Mouse (Mus musculus): Measurements from ENCODE around the gene Acot3. TPM values are rescaled to one million over a fixed set of nuclear protein-coding genes. Genes with fewer than 3 reads are reported as not detected.
A peak's percentile ranks its signal among the peaks of the same experiment; 100 is the strongest.
"Not testable (repeated sequence)": the region's sequence is repeated elsewhere in the genome, so short reads cannot be mapped to it uniquely, and the experiment has no call there.

The Acot3 gene
- polyA plus RNA-seq (2016; fragmentation: Nextera tagmentation; extraction: Ambion mirVana) = 2.9 and 3.6 TPM in 2 replicates

GRCm38 (mm10) chr12:84051937-84052474, at the start of gene Acot3:
TSS of gene Acot3 (plus strand) at chr12:84052144.
- peak within 1 kb of the TSS; percentile 63; the same call in 1 of the 2 replicates for H3K4me2 ChIP-seq
- H3K9ac ChIP-seq = no peak within 1 kb of the TSS
- peaks cover 41% of the 10 kb centered on the region for H3K27me3 ChIP-seq (replicated peaks)
- peak within 1 kb of the TSS; percentile 40 for H3K27ac ChIP-seq
- no peaks in the 10 kb centered on the region for H3K36me3 ChIP-seq
- 0 out of 2 replicates have a peak, but pooled peaks cover 6% of the 10 kb centered on the region for H3K9me3 ChIP-seq (replicated peaks)
- peak within 1 kb of the TSS; percentile 45; the same call in 1 of the 2 replicates for H3K4me3 ChIP-seq
- ATAC-seq = no peak
- 32% methylated on average over 5 of the region's 5 CpGs for WGBS (ENCODE audit: insufficient replicate concordance)
- no peaks in the 10 kb centered on the region for H3K4me1 ChIP-seq

- no peak overlapping the region for H3K4me3 ChIP-seq
- no peak overlapping the region for H3K4me2 ChIP-seq
- ATAC-seq = no peak
- H3K9ac ChIP-seq = no peak overlapping the region
- no peaks in the 10 kb centered on the region for H3K4me1 ChIP-seq
- no peaks in the 10 kb centered on the region for H3K36me3 ChIP-seq
- 54% methylated on average over 1 of the region's 1 CpGs for WGBS (ENCODE audit: insufficient replicate concordance)
- no peak overlapping the region for H3K27ac ChIP-seq
- 0 out of 2 replicates have a peak, but pooled peaks cover 5% of the 10 kb centered on the region for H3K9me3 ChIP-seq (replicated peaks)
- peaks cover 8% of the 10 kb centered on the region for H3K27me3 ChIP-seq (replicated peaks)
These were observed 48.1 kb upstream of the Acot3 start for GRCm38 (mm10) chr12:84003866-84004265.

- H3K9me3 ChIP-seq (replicated peaks) = no peaks in the 10 kb centered on the region
- no peak for ATAC-seq
- no peak overlapping the region for H3K9ac ChIP-seq
- WGBS (ENCODE audit: insufficient replicate concordance) = 72% methylated on average over 11 of the region's 12 CpGs
- no peak overlapping the region for H3K27ac ChIP-seq
- no peak overlapping the region for H3K4me2 ChIP-seq
- no peaks in the 10 kb centered on the region for H3K36me3 ChIP-seq
- H3K27me3 ChIP-seq (replicated peaks) = peaks cover 47% of the 10 kb centered on the region
- H3K4me1 ChIP-seq = no peaks in the 10 kb centered on the region; the same call in 1 of the 2 replicates
- H3K4me3 ChIP-seq = no peak overlapping the region
These were observed 43.7 kb upstream of the Acot3 start for GRCm38 (mm10) chr12:84008251-84008650.

- Histone ChIP-seq H3K9ac (no peak overlapping the region), H3K4me3 (no peak overlapping the region; the same call in 1 of the 2 replicates), H3K9me3 (replicated peaks) (no peaks in the 10 kb centered on the region), H3K36me3 (no peaks in the 10 kb centered on the region), H3K4me2 (0 out of 2 replicates have a peak overlapping the region, but pooled peaks have one; percentile 56), H3K27me3 (replicated peaks) (peaks cover 47% of the 10 kb centered on the region), H3K4me1 (no peaks in the 10 kb centered on the region; the same call in 1 of the 2 replicates), H3K27ac (no peak overlapping the region)
- 55% methylated on average over 8 of the region's 8 CpGs for WGBS (ENCODE audit: insufficient replicate concordance)
- no peak for ATAC-seq
These were observed 43.2 kb upstream of the Acot3 start for GRCm38 (mm10) chr12:84008729-84009128.

- H3K27me3 ChIP-seq (replicated peaks) = peaks cover 47% of the 10 kb centered on the region
- 0 out of 2 replicates have a peak within 1 kb of the TSS, but pooled peaks have one; percentile 20 for H3K27ac ChIP-seq
- ATAC-seq = peak; percentile 51; the same call in 1 of the 2 replicates
- peak within 1 kb of the TSS; percentile 46 for H3K4me3 ChIP-seq
- not testable (repeated sequence) for H3K9ac ChIP-seq; H3K4me1 ChIP-seq; H3K9me3 ChIP-seq (replicated peaks); H3K36me3 ChIP-seq
- 2% methylated on average over 69 of the region's 70 CpGs for WGBS (ENCODE audit: insufficient replicate concordance)
- H3K4me2 ChIP-seq = peak within 1 kb of the TSS; percentile 56
These were observed 42.6 kb upstream of the Acot3 start, which contains the start of gene Acot1 for GRCm38 (mm10) chr12:84009171-84009965. TSS of gene Acot1 (plus strand) at chr12:84009490.

GRCm38 (mm10) chr12:84010201-84010600, 41.7 kb upstream of the Acot3 start:
- peak overlapping the region; percentile 56 for H3K4me2 ChIP-seq
- no peak overlapping the region for H3K27ac ChIP-seq
- no peak for ATAC-seq
- H3K4me1 ChIP-seq = no peaks in the 10 kb centered on the region; the same call in 1 of the 2 replicates
- no peaks in the 10 kb centered on the region for H3K9me3 ChIP-seq (replicated peaks)
- no peak overlapping the region for H3K9ac ChIP-seq
- H3K4me3 ChIP-seq = peak overlapping the region; percentile 46
- no peaks in the 10 kb centered on the region for H3K36me3 ChIP-seq
- WGBS (ENCODE audit: insufficient replicate concordance) = 69% methylated on average over 3 of the region's 3 CpGs
- peaks cover 47% of the 10 kb centered on the region for H3K27me3 ChIP-seq (replicated peaks)

- H3K4me3 ChIP-seq = 0 out of 2 replicates have a peak overlapping the region, but pooled peaks have one; percentile 3
- no peaks in the 10 kb centered on the region for H3K9me3 ChIP-seq (replicated peaks)
- H3K27ac ChIP-seq = no peak overlapping the region
- H3K4me1 ChIP-seq = no peaks in the 10 kb centered on the region; the same call in 1 of the 2 replicates
- no peak for ATAC-seq
- peak overlapping the region; percentile 24 for H3K4me2 ChIP-seq
- no peaks in the 10 kb centered on the region for H3K36me3 ChIP-seq
- WGBS (ENCODE audit: insufficient replicate concordance) = 58% methylated on average over 12 of the region's 12 CpGs
- peaks cover 47% of the 10 kb centered on the region for H3K27me3 ChIP-seq (replicated peaks)
- H3K9ac ChIP-seq = no peak overlapping the region
These were observed 40.5 kb upstream of the Acot3 start for GRCm38 (mm10) chr12:84011251-84012040.

GRCm38 (mm10) chr12:84013130-84013529, 38.8 kb upstream of the Acot3 start:
- ATAC-seq = no peak
- Histone ChIP-seq H3K4me1 (no peaks in the 10 kb centered on the region; the same call in 1 of the 2 replicates), H3K27me3 (replicated peaks) (peaks cover 46% of the 10 kb centered on the region), H3K4me3 (no peak overlapping the region), H3K9ac (no peak overlapping the region), H3K36me3 (no peaks in the 10 kb centered on the region), H3K27ac (no peak overlapping the region), H3K4me2 (no peak overlapping the region), H3K9me3 (replicated peaks) (no peaks in the 10 kb centered on the region)
- WGBS (ENCODE audit: insufficient replicate concordance) = 61% methylated on average over 6 of the region's 6 CpGs

GRCm38 (mm10) chr12:84013701-84014100, 38.2 kb upstream of the Acot3 start:
- Histone ChIP-seq H3K27ac (no peak overlapping the region), H3K4me2 (no peak overlapping the region), H3K36me3 (no peaks in the 10 kb centered on the region), H3K9ac (no peak overlapping the region), H3K4me1 (no peaks in the 10 kb centered on the region; the same call in 1 of the 2 replicates), H3K27me3 (replicated peaks) (peaks cover 40% of the 10 kb centered on the region), H3K9me3 (replicated peaks) (no peaks in the 10 kb centered on the region), H3K4me3 (no peak overlapping the region)
- ATAC-seq = no peak
- 78% methylated on average over 7 of the region's 7 CpGs for WGBS (ENCODE audit: insufficient replicate concordance)

- 52% methylated on average over 7 of the region's 7 CpGs for WGBS (ENCODE audit: insufficient replicate concordance)
- not testable (repeated sequence) for H3K9me3 ChIP-seq (replicated peaks); H3K9ac ChIP-seq; H3K4me3 ChIP-seq; H3K36me3 ChIP-seq; H3K27ac ChIP-seq; H3K4me2 ChIP-seq; H3K27me3 ChIP-seq (replicated peaks); H3K4me1 ChIP-seq
- peak; percentile 74 for ATAC-seq
These were observed 31.4 kb upstream of the Acot3 start for GRCm38 (mm10) chr12:84020528-84020927.

GRCm38 (mm10) chr12:84022266-84022665, 29.7 kb upstream of the Acot3 start:
- not testable (repeated sequence) for H3K27me3 ChIP-seq (replicated peaks); ATAC-seq; H3K4me2 ChIP-seq; H3K4me3 ChIP-seq; H3K4me1 ChIP-seq; H3K9me3 ChIP-seq (replicated peaks); H3K27ac ChIP-seq; H3K9ac ChIP-seq; H3K36me3 ChIP-seq
- WGBS (ENCODE audit: insufficient replicate concordance) = 75% methylated on average over 4 of the region's 4 CpGs

Data from liver, embryonic 12.5 days (tissue).